Mouse (Mus musculus): ENCODE results near the gene Rora.

- TF ChIP-seq CTCF (IDR thresholded peaks at IDR 0.05; ENCODE audit: control insufficient read depth, insufficient read depth, insufficient read length): no peak
- no peak for TF ChIP-seq MAX (IDR thresholded peaks at IDR 0.05)
- no peak for TF ChIP-seq MYOG (IDR thresholded peaks at IDR 0.05; ENCODE audit: control insufficient read depth, extremely low read depth, insufficient read length)
- TF ChIP-seq USF1 (IDR thresholded peaks at IDR 0.05; ENCODE audit: low read depth): no peak
- TF ChIP-seq FOSL1 (IDR thresholded peaks at IDR 0.05; ENCODE audit: insufficient read depth, low read length, poor library complexity, severe bottlenecking): no peak
Observed at GRCm38 (mm10) chr9:69277256-69277655, 623.7 kb downstream of the Rora start.
